Mouse (Mus musculus) kidney, adult 11 months (tissue): ENCODE results near the gene Smim26.

ENCODE experiments used
- DNase-seq: peaks from one replicate; pipeline ENCODE4 v3.0.0; 2022

Gene Smim26

GRCm38 (mm10) chr2:144637204-144637603, 43.4 kb downstream of the Smim26 start:
- peak; percentile 19 for DNase-seq

GRCm38 (mm10) chr2:144637671-144638395, 44.0 kb downstream of the Smim26 start:
- no peak for DNase-seq

DNA sequence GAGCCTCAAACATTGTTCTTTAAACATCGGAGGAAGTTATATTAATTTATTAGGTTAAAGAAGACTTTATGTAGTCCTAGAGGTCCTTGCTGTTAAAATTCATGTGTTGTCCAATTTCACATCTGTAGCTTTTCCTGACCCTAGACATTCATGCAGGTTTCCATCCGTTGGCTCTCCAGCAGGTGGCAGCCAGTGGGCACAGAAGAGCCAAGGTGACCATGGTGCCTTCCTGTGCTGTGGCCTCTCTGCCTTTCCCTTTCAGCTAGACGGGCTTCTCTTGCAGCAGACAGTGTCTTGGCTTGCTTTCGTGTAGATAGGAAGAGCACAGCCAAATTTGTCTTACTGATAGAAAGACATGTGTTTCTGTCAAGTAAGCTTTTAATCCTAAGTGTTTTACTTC, 44.9 kb downstream of the Smim26 start:
- no peak for DNase-seq

DNA sequence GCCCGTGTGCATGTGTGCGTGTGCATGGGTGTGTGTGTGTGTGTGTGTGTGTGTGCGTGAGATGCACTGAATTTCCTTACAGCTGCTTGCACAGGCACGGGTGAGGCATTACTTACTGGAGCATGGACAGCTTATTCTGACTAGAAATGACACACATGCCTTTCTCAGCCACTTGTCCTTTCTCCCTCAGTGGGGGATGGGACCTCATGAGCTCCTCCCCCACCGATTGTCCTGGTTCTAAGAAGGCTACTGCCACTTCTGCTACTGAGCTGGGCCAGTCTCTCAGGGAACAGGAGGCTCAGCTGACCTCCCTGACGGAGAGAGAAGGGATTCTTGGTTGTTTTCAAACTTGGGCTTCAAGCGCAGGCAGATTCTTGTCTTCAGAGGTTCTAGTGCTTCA, 46.2 kb downstream of the Smim26 start:
- DNase-seq, result no peak

GRCm38 (mm10) chr2:144641991-144642390, 48.1 kb downstream of the Smim26 start:
- DNase-seq, result no peak
